Mouse (Mus musculus) kidney, postnatal 0 days (tissue): ENCODE measurements around the gene Tmprss13. TPM values are rescaled to one million over a fixed set of nuclear protein-coding genes. Genes with fewer than 3 reads are reported as not detected.

Experiments used
- ATAC-seq: fragments of 200-750 bp; cut with Nextera tagmentation; replicated peaks from 2 replicates; pipeline ENCODE4 v1.8.0; 2017; ENCODE audit warnings: low read depth, moderate number of reproducible peaks, moderate TSS enrichment, moderate library complexity; ENCODE audit not compliant: low FRiP score
- DNase-seq: peaks from one replicate; pipeline ENCODE4 v3.0.0-alpha.2; 2016; ENCODE audit warnings: low spot score
- H3K27ac ChIP-seq: fragments of 300-500 bp; sonication (generic); 2 replicates; pipeline ENCODE4 v1.5.1; 2014; ENCODE audit warnings: mild to moderate bottlenecking
- H3K27me3 ChIP-seq: fragments of 300-500 bp; sonication (generic); 2 replicates; pipeline ENCODE4 v1.6.1; 2014; ENCODE audit warnings: low read length, mixed read lengths; ENCODE audit not compliant: insufficient read depth
- H3K36me3 ChIP-seq: fragments of 300-500 bp; sonication (generic); 2 replicates; pipeline ENCODE4 v1.6.1; 2014; ENCODE audit warnings: low read length, mixed read lengths; ENCODE audit not compliant: insufficient read depth
- H3K4me1 ChIP-seq: fragments of 300-500 bp; sonication (generic); replicated peaks from 2 replicates; pipeline ENCODE4 v1.6.1; 2014; ENCODE audit warnings: antibody characterized with exemption, low read length, mixed read lengths; ENCODE audit not compliant: insufficient read depth
- H3K4me2 ChIP-seq: fragments of 300-500 bp; sonication (generic); 2 replicates; pipeline ENCODE4 v1.6.1; 2014; ENCODE audit warnings: mild to moderate bottlenecking, low read length, moderate library complexity, mixed read lengths
- H3K4me3 ChIP-seq: fragments of 300-500 bp; sonication (generic); replicated peaks from 2 replicates; pipeline ENCODE4 v1.5.1; 2014; ENCODE audit warnings: low read depth, low read length
- H3K9ac ChIP-seq: fragments of 300-500 bp; sonication (generic); 2 replicates; pipeline ENCODE4 v1.6.1; 2014; ENCODE audit warnings: low read depth, low read length
- H3K9me3 ChIP-seq: fragments of 300-500 bp; sonication (generic); replicated peaks from 2 replicates; pipeline ENCODE4 v1.6.1; 2016; ENCODE audit warnings: low read length, inconsistent platforms, mixed read lengths
- CTCF ChIP-seq: IDR thresholded peaks from 2 replicates; pipeline ENCODE4 v1.5.1; 2016; ENCODE audit warnings: antibody characterized with exemption, low read depth, mild to moderate bottlenecking, moderate library complexity
- WGBS: fragments of 180-500 bp; shearing (Covaris S2); extraction: QIAGEN DNeasy Blood & Tissue Kit; methylation state at CpG from one replicate; pipeline ENCODE4 v1.1.7; 2014; 5-methylcytosine and 5-hydroxymethylcytosine counted together
- polyA plus RNA-seq: library from polyadenylated mRNA; unstranded; fragments of >200 nt; fragmentation: Nextera tagmentation; extraction: Ambion mirVana; gene quantifications from 2 replicates; pipeline ENCODE4 v1.2.1, GENCODE M21; 2015

Gene Tmprss13
- polyA plus RNA-seq, 1 experiment from 2014 or later: 0.76 TPM

- Histone ChIP-seq H3K4me2 (no peak overlapping the region), H3K36me3 (no peaks in the 10 kb centered on the region), H3K9ac (no peak overlapping the region), H3K27me3 (no peaks in the 10 kb centered on the region), H3K4me1 (peaks cover 20% of the 10 kb centered on the region), H3K9me3 (no peaks in the 10 kb centered on the region), H3K4me3 (no peak overlapping the region), H3K27ac (no peak overlapping the region)
- DNase-seq: no peak
- no peak for ATAC-seq
- WGBS: 30% methylated on average over 3 of the region's 3 CpGs
- no peak for TF ChIP-seq CTCF
These were observed 55.0 kb downstream of the Tmprss13 start for GRCm38 (mm10) chr9:45373896-45374295.

- no peak for TF ChIP-seq CTCF
- Histone ChIP-seq H3K4me1 (peaks cover 20% of the 10 kb centered on the region), H3K36me3 (no peaks in the 10 kb centered on the region), H3K9me3 (no peaks in the 10 kb centered on the region), H3K9ac (no peak overlapping the region), H3K4me3 (no peak overlapping the region), H3K27ac (no peak overlapping the region), H3K4me2 (no peak overlapping the region), H3K27me3 (no peaks in the 10 kb centered on the region)
- 86% methylated on average over 6 of the region's 6 CpGs for WGBS
- DNase-seq: no peak
- ATAC-seq: no peak
These were observed 56.1 kb downstream of the Tmprss13 start for GRCm38 (mm10) chr9:45374988-45375502.

- no peak for ATAC-seq
- WGBS: 49% methylated on average over 4 of the region's 4 CpGs
- no peak overlapping the region for H3K27ac ChIP-seq
These were observed 57.5 kb downstream of the Tmprss13 start for GRCm38 (mm10) chr9:45376427-45376826.

GRCm38 (mm10) chr9:45376883-45377282 is 58.0 kb downstream of the Tmprss13 start:
- 84% methylated on average over 2 of the region's 2 CpGs for WGBS
- ATAC-seq (no peak), DNase-seq (no peak)
- Histone ChIP-seq H3K36me3 (no peaks in the 10 kb centered on the region), H3K27me3 (no peaks in the 10 kb centered on the region), H3K9me3 (no peaks in the 10 kb centered on the region), H3K4me2 (no peak overlapping the region), H3K9ac (no peak overlapping the region), H3K27ac (no peak overlapping the region), H3K4me3 (no peak overlapping the region), H3K4me1 (peaks cover 19% of the 10 kb centered on the region)
- TF ChIP-seq CTCF: no peak

More at GRCm38 (mm10) chr9:45376427-45376826, 57.5 kb downstream of the Tmprss13 start:
- Histone ChIP-seq H3K27me3 (no peaks in the 10 kb centered on the region), H3K4me1 (peaks cover 19% of the 10 kb centered on the region), H3K9me3 (no peaks in the 10 kb centered on the region), H3K4me2 (no peak overlapping the region), H3K36me3 (no peaks in the 10 kb centered on the region), H3K9ac (no peak overlapping the region), H3K4me3 (no peak overlapping the region)
- TF ChIP-seq CTCF: no peak
- no peak for DNase-seq

GRCm38 (mm10) chr9:45380411-45381251 is 61.7 kb downstream of the Tmprss13 start:
- WGBS: 38% methylated on average over 10 of the region's 10 CpGs
- Histone ChIP-seq H3K9ac (no peak overlapping the region), H3K9me3 (no peaks in the 10 kb centered on the region), H3K4me3 (no peak overlapping the region), H3K27me3 (no peaks in the 10 kb centered on the region), H3K4me1 (0 out of 2 replicates have a peak, but pooled peaks cover 10% of the 10 kb centered on the region), H3K36me3 (no peaks in the 10 kb centered on the region), H3K27ac (no peak overlapping the region), H3K4me2 (no peak overlapping the region)
- no peak for DNase-seq
- no peak for ATAC-seq
- TF ChIP-seq CTCF: no peak

- ATAC-seq: no peak
- Histone ChIP-seq H3K4me2 (no peak overlapping the region), H3K9ac (no peak overlapping the region), H3K4me1 (0 out of 2 replicates have a peak, but pooled peaks cover 10% of the 10 kb centered on the region), H3K9me3 (no peaks in the 10 kb centered on the region), H3K27ac (no peak overlapping the region), H3K36me3 (no peaks in the 10 kb centered on the region), H3K27me3 (no peaks in the 10 kb centered on the region), H3K4me3 (no peak overlapping the region)
- TF ChIP-seq CTCF: no peak
- no peak for DNase-seq
- WGBS: 66% methylated on average over 5 of the region's 5 CpGs
These were observed 63.4 kb downstream of the Tmprss13 start for GRCm38 (mm10) chr9:45382336-45382735.
